Mouse (Mus musculus): ENCODE results near the gene Sh3bp5l. TPM values are rescaled to one million over a fixed set of nuclear protein-coding genes. Genes with fewer than 3 reads are reported as not detected.
A peak's percentile ranks its signal among the peaks of the same experiment; 100 is the strongest.
"Not testable (repeated sequence)": the region's sequence is repeated elsewhere in the genome, so short reads cannot be mapped to it uniquely, and the experiment has no call there.

The Sh3bp5l gene
- polyA plus RNA-seq, 1 experiment from 2014 or later, result 28.3 TPM

GRCm38 (mm10) chr11:58301837-58302754, 28.4 kb upstream of the Sh3bp5l start:
- Histone ChIP-seq H3K27ac (ENCODE audit: low read length) (peak overlapping the region; percentile 95), H3K9me3 (ENCODE audit: control insufficient read depth, low read length) (no peaks in the 10 kb centered on the region), H3K4me3 (ENCODE audit: low read length) (peak overlapping the region; percentile 70), H3K9ac (ENCODE audit: low read depth, low read length) (peak overlapping the region; percentile 79), H3K4me2 (ENCODE audit: low read depth, low read length) (peak overlapping the region; percentile 59), H3K36me3 (ENCODE audit: control insufficient read depth, insufficient read depth, low read length) (no peaks in the 10 kb centered on the region), H3K27me3 (replicated peaks; ENCODE audit: control insufficient read depth, insufficient read depth, low read length) (no peaks in the 10 kb centered on the region), H3K4me1 (ENCODE audit: control insufficient read depth, insufficient read depth, low read length) (peaks cover 14% of the 10 kb centered on the region)
- ATAC-seq, result peak; percentile 94
- under 1% methylated on average over 36 of the region's 36 CpGs for WGBS

- Histone ChIP-seq H3K27ac (ENCODE audit: low read length) (peak overlapping the region; percentile 95), H3K27me3 (replicated peaks; ENCODE audit: control insufficient read depth, insufficient read depth, low read length) (no peaks in the 10 kb centered on the region), H3K4me1 (ENCODE audit: control insufficient read depth, insufficient read depth, low read length) (peaks cover 19% of the 10 kb centered on the region), H3K9me3 (ENCODE audit: control insufficient read depth, low read length) (no peaks in the 10 kb centered on the region), H3K4me3 (ENCODE audit: low read length) (peak overlapping the region; percentile 70), H3K36me3 (ENCODE audit: control insufficient read depth, insufficient read depth, low read length) (no peaks in the 10 kb centered on the region), H3K9ac (ENCODE audit: low read depth, low read length) (peak overlapping the region; percentile 79), H3K4me2 (ENCODE audit: low read depth, low read length) (peak overlapping the region; percentile 59)
- ATAC-seq, result peak; percentile 66
- 1% methylated on average over 26 of the region's 26 CpGs for WGBS
These were observed 27.6 kb upstream of the Sh3bp5l start for GRCm38 (mm10) chr11:58302774-58303445.

DNA sequence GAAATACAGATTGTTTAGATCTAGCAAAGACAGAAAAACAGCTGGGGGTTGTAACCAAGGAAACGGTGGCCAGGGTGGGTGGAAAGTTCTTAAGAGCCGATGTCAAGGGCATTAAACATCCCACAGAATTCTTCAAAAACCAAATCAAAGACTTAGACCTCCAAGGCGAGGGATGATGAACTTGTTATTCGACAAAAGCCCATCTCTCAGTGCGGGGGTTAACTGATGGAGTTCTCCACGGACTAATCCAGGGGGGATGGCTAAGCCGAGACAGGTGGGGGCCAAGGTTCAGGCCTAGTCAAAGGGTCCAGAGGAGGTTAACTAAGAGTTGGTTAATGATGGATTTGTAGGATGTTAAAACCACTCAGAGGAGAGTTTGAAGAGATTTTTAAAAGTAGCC, 26.9 kb upstream of the Sh3bp5l start:
- peak overlapping the region; percentile 44 for H3K4me2 ChIP-seq (ENCODE audit: low read depth, low read length)
- no peaks in the 10 kb centered on the region for H3K9me3 ChIP-seq (ENCODE audit: control insufficient read depth, low read length)
- no peak overlapping the region for H3K27ac ChIP-seq (ENCODE audit: low read length)
- H3K36me3 ChIP-seq (ENCODE audit: control insufficient read depth, insufficient read depth, low read length), result no peaks in the 10 kb centered on the region
- H3K27me3 ChIP-seq (replicated peaks; ENCODE audit: control insufficient read depth, insufficient read depth, low read length), result no peaks in the 10 kb centered on the region
- H3K4me3 ChIP-seq (ENCODE audit: low read length), result peak overlapping the region; percentile 26
- 17% methylated on average over 7 of the region's 7 CpGs for WGBS
- peaks cover 21% of the 10 kb centered on the region for H3K4me1 ChIP-seq (ENCODE audit: control insufficient read depth, insufficient read depth, low read length)
- ATAC-seq, result no peak
- H3K9ac ChIP-seq (ENCODE audit: low read depth, low read length), result no peak overlapping the region

GRCm38 (mm10) chr11:58305299-58305698, 25.2 kb upstream of the Sh3bp5l start:
- not testable (repeated sequence) for H3K9ac ChIP-seq (ENCODE audit: low read depth, low read length); H3K4me3 ChIP-seq (ENCODE audit: low read length); H3K4me2 ChIP-seq (ENCODE audit: low read depth, low read length); ATAC-seq; H3K27ac ChIP-seq (ENCODE audit: low read length); H3K36me3 ChIP-seq (ENCODE audit: control insufficient read depth, insufficient read depth, low read length); H3K27me3 ChIP-seq (replicated peaks; ENCODE audit: control insufficient read depth, insufficient read depth, low read length); H3K9me3 ChIP-seq (ENCODE audit: control insufficient read depth, low read length)
- 93% methylated on average over 8 of the region's 8 CpGs for WGBS
- H3K4me1 ChIP-seq (ENCODE audit: control insufficient read depth, insufficient read depth, low read length), result peaks cover 21% of the 10 kb centered on the region

DNA sequence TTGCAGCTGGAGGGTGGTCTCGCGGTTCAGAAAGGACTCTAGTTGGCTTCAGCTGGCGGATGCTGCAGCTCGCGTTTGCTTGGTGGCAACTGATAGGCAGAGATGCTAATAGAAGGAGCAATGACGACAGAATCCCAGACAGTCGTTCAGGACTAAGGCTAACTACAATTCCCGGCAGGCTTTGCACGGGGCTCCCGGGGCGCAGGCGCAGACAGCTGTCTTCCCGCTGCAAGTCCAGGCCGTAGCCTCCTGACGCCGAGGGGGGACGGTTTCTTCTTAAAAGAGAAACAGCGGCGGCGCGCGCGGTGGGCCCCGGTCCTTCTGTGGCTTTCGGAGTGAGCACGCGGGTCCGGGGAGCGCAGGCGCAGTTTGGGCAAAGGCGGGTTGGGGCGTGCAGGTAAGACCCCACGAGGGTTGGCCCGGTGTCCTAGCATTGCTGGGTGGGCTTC, 23.6 kb upstream of the Sh3bp5l start, which contains the start of gene Zfp692:
Gene Zfp692, plus strand, starts transcription at position 210 of the 449 bp plus-strand sequence.
- no peaks in the 10 kb centered on the region for H3K27me3 ChIP-seq (replicated peaks; ENCODE audit: control insufficient read depth, insufficient read depth, low read length)
- no peaks in the 10 kb centered on the region for H3K9me3 ChIP-seq (ENCODE audit: control insufficient read depth, low read length)
- peak within 1 kb of the TSS; percentile 98 for H3K4me2 ChIP-seq (ENCODE audit: low read depth, low read length)
- peak within 1 kb of the TSS; percentile 82 for H3K9ac ChIP-seq (ENCODE audit: low read depth, low read length)
- H3K36me3 ChIP-seq (ENCODE audit: control insufficient read depth, insufficient read depth, low read length), result no peaks in the 10 kb centered on the region
- peak within 1 kb of the TSS; percentile 81 for H3K27ac ChIP-seq (ENCODE audit: low read length)
- peak within 1 kb of the TSS; percentile 66 for H3K4me3 ChIP-seq (ENCODE audit: low read length)
- ATAC-seq, result peak; percentile 54
- under 1% methylated on average over 34 of the region's 34 CpGs for WGBS
- peaks cover 17% of the 10 kb centered on the region for H3K4me1 ChIP-seq (ENCODE audit: control insufficient read depth, insufficient read depth, low read length)

- Histone ChIP-seq H3K4me2 (ENCODE audit: low read depth, low read length) (peak overlapping the region; percentile 98), H3K4me3 (ENCODE audit: low read length) (peak overlapping the region; percentile 66), H3K9me3 (ENCODE audit: control insufficient read depth, low read length) (no peaks in the 10 kb centered on the region), H3K27me3 (replicated peaks; ENCODE audit: control insufficient read depth, insufficient read depth, low read length) (no peaks in the 10 kb centered on the region), H3K9ac (ENCODE audit: low read depth, low read length) (peak overlapping the region; percentile 82), H3K4me1 (ENCODE audit: control insufficient read depth, insufficient read depth, low read length) (peaks cover 17% of the 10 kb centered on the region), H3K27ac (ENCODE audit: low read length) (peak overlapping the region; percentile 81), H3K36me3 (ENCODE audit: control insufficient read depth, insufficient read depth, low read length) (no peaks in the 10 kb centered on the region)
- peak; percentile 86 for ATAC-seq
- under 1% methylated on average over 42 of the region's 42 CpGs for WGBS
These were observed 23.0 kb upstream of the Sh3bp5l start for GRCm38 (mm10) chr11:58307411-58308080.

- Histone ChIP-seq H3K4me3 (ENCODE audit: low read length) (no peak overlapping the region), H3K4me2 (ENCODE audit: low read depth, low read length) (no peak overlapping the region), H3K9me3 (ENCODE audit: control insufficient read depth, low read length) (no peaks in the 10 kb centered on the region), H3K27ac (ENCODE audit: low read length) (no peak overlapping the region), H3K36me3 (ENCODE audit: control insufficient read depth, insufficient read depth, low read length) (no peaks in the 10 kb centered on the region), H3K27me3 (replicated peaks; ENCODE audit: control insufficient read depth, insufficient read depth, low read length) (no peaks in the 10 kb centered on the region), H3K9ac (ENCODE audit: low read depth, low read length) (no peak overlapping the region), H3K4me1 (ENCODE audit: control insufficient read depth, insufficient read depth, low read length) (peaks cover 15% of the 10 kb centered on the region)
- WGBS, result 91% methylated on average over 9 of the region's 9 CpGs
- ATAC-seq, result no peak
These were observed 21.9 kb upstream of the Sh3bp5l start for GRCm38 (mm10) chr11:58308661-58309060.

GRCm38 (mm10) chr11:58314069-58314468, 16.5 kb upstream of the Sh3bp5l start:
- Histone ChIP-seq H3K9ac (ENCODE audit: low read depth, low read length) (no peak overlapping the region), H3K36me3 (ENCODE audit: control insufficient read depth, insufficient read depth, low read length) (peaks cover 10% of the 10 kb centered on the region), H3K27me3 (replicated peaks; ENCODE audit: control insufficient read depth, insufficient read depth, low read length) (no peaks in the 10 kb centered on the region), H3K4me1 (ENCODE audit: control insufficient read depth, insufficient read depth, low read length) (no peaks in the 10 kb centered on the region), H3K27ac (ENCODE audit: low read length) (no peak overlapping the region), H3K4me3 (ENCODE audit: low read length) (no peak overlapping the region), H3K4me2 (ENCODE audit: low read depth, low read length) (no peak overlapping the region), H3K9me3 (ENCODE audit: control insufficient read depth, low read length) (no peaks in the 10 kb centered on the region)
- no peak for ATAC-seq
- WGBS, result 86% methylated on average over 6 of the region's 6 CpGs

All from intestine, embryonic 16.5 days (tissue).